Mouse (Mus musculus): ENCODE data around the gene Ero1lb. TPM values are rescaled to one million over a fixed set of nuclear protein-coding genes. Genes with fewer than 3 reads are reported as not detected.

The Ero1lb gene
- total and polyA plus RNA-seq, 3 experiments = 4.2 to 5.8 TPM; not detected in 1

- DNase-seq (ENCODE audit: low read depth, low spot score) = peak; percentile 65
- Histone ChIP-seq H3K9me3 (replicated peaks; ENCODE audit: insufficient read depth, low read length) (no peaks in the 10 kb centered on the region), H3K36me3 (ENCODE audit: control insufficient read depth in 1 of 2, insufficient read depth in 2 of 2, low read length in 2 of 2) (no peaks in the 10 kb centered on the region), H3K9ac (ENCODE audit: control insufficient read depth, low read depth, low read length, poor library complexity, severe bottlenecking) (no peak overlapping the region), H3K4me3 (ENCODE audit: control insufficient read depth in 1 of 2, insufficient read depth in 1 of 2, low read depth in 2 of 2, low read length in 2 of 2) (no peak overlapping the region), H3K27me3 (ENCODE audit: control insufficient read depth in 1 of 2, insufficient read depth in 2 of 2, low read length in 2 of 2) (peaks cover 2 to 5% of the 10 kb centered on the region in 2 experiments; a peak in 3 of 4 replicates), H3K4me1 (ENCODE audit: control insufficient read depth in 1 of 2, insufficient read depth in 2 of 2, low read length in 2 of 2) (no peaks in the 10 kb centered on the region), H3K79me2 (ENCODE audit: control insufficient read depth, insufficient read depth, low read length, poor library complexity) (no peaks in the 10 kb centered on the region), H3K27ac (ENCODE audit: control insufficient read depth, low read depth, low read length) (no peak overlapping the region)
- TF ChIP-seq NELFE (IDR thresholded peaks at IDR 0.05; ENCODE audit: low read depth, low read length) (no peak), ZNF384 (IDR thresholded peaks at IDR 0.05; ENCODE audit: low read depth, low read length) (no peak), UBTF (IDR thresholded peaks at IDR 0.05; ENCODE audit: borderline replicate concordance, insufficient read depth, low read depth, low read length) (no peak), MYC (IDR thresholded peaks at IDR 0.05; ENCODE audit: low read depth, low read length) (no peak), SIN3A (IDR thresholded peaks at IDR 0.05; ENCODE audit: low read length) (peak; percentile 85), SMC3 (IDR thresholded peaks at IDR 0.05; ENCODE audit: low read depth, low read length) (peak; percentile 49), MXI1 (IDR thresholded peaks at IDR 0.05; ENCODE audit: low read depth, low read length) (peak; percentile 45; the same call in 1 of the 2 replicates), GABPA (IDR thresholded peaks at IDR 0.05; ENCODE audit: low read depth, low read length) (no peak), CHD2 (IDR thresholded peaks at IDR 0.05; ENCODE audit: low read length) (no peak), CTCF (IDR thresholded peaks at IDR 0.05 in 2 of 3, conservative IDR thresholded peaks at IDR 0.05 in 1 of 3; ENCODE audit: control insufficient read depth in 1 of 3, insufficient read depth in 1 of 3, low read depth in 2 of 3, low read length in 3 of 3, poor library complexity in 1 of 3, severe bottlenecking in 1 of 3) (peak in 2 of 3 experiments; percentile 20 to 30; a peak in 3 of 6 replicates), RCOR1 (IDR thresholded peaks at IDR 0.05; ENCODE audit: low read depth, low read length) (no peak), POLR2A (IDR thresholded peaks at IDR 0.05; ENCODE audit: control insufficient read depth in 1 of 2, insufficient read depth in 1 of 2, low read depth in 1 of 2, low read length in 2 of 2, poor library complexity in 1 of 2) (no peak), POLR2AphosphoS2 (IDR thresholded peaks at IDR 0.05; ENCODE audit: low read length) (no peak), NRF1 (IDR thresholded peaks at IDR 0.05; ENCODE audit: insufficient read depth, low read depth, low read length, poor library complexity, severe bottlenecking) (no peak), BHLHE40 (IDR thresholded peaks at IDR 0.05; ENCODE audit: borderline replicate concordance, low read depth, low read length) (no peak), MAX (IDR thresholded peaks at IDR 0.05; ENCODE audit: low read length) (peak; percentile 93), JUND (IDR thresholded peaks at IDR 0.05; ENCODE audit: low read depth, low read length) (no peak), MAFK (IDR thresholded peaks at IDR 0.05; ENCODE audit: borderline replicate concordance, low read depth, low read length) (no peak), TAL1 (IDR thresholded peaks at IDR 0.05; ENCODE audit: low read length) (no peak), USF2 (IDR thresholded peaks at IDR 0.05; ENCODE audit: borderline replicate concordance in 1 of 2, insufficient read depth in 1 of 2, low read depth in 1 of 2, low read length in 2 of 2) (no peak), MAZ (IDR thresholded peaks at IDR 0.05; ENCODE audit: low read depth, low read length) (no peak), ETS1 (IDR thresholded peaks at IDR 0.05; ENCODE audit: low read depth, low read length) (no peak), CHD1 (IDR thresholded peaks at IDR 0.05; ENCODE audit: low read depth, low read length) (no peak), ELF1 (IDR thresholded peaks at IDR 0.05; ENCODE audit: low read depth, low read length) (no peak)
These were observed 23.4 kb upstream of the Ero1lb start for GRCm38 (mm10) chr13:12542006-12542981.

Data from MEL (cell line).